Mouse (Mus musculus): ENCODE measurements around the gene Gstp2.

- no peak for TF ChIP-seq POLR2A (IDR thresholded peaks at IDR 0.05; ENCODE audit: borderline replicate concordance, extremely low read depth, low read depth, low read length)
- TF ChIP-seq CTCF (IDR thresholded peaks at IDR 0.05; ENCODE audit: insufficient read depth, low read length) = no peak
These were observed 12.5 kb downstream of the Gstp2 start for GRCm38 (mm10) chr19:4033298-4033697.
